8 mouse cellular contexts compared by ENCODE assay signal in genomic region chr13:33003523-33004413, GRCm38 (mm10). TPM values are rescaled to one million over a fixed set of nuclear protein-coding genes. Genes with fewer than 3 reads are reported as not detected.
DNase-seq lines count a peak whose midpoint lies in the region; ATAC-seq and TF ChIP-seq lines count a peak whose summit lies in the region.

No protein-coding gene starts in this region.

- H3K4me1 ChIP-seq in spleen, adult 2 months (ENCODE audit: control insufficient read depth, insufficient read depth, insufficient read length) = peaks cover 5% of the 10 kb centered on the region; the same call in 1 of the 2 replicates
- H3K4me1 ChIP-seq in embryonic facial prominence, embryonic 13.5 days = peaks cover 10% of the 10 kb centered on the region
- H3K4me1 ChIP-seq in intestine, embryonic 16.5 days (ENCODE audit: control insufficient read depth, insufficient read depth, low read length) = peaks cover 8% of the 10 kb centered on the region

- DNase-seq in spleen, adult 2 months (ENCODE audit: low read depth in 1 of 2, low spot score in 2 of 2) = no peak
- no peak for DNase-seq in spleen, adult 18-20 months
- DNase-seq in naive thymus-derived CD4-positive, alpha-beta T cell, adult 2 months (ENCODE audit: low read depth) = peak; percentile 48
- DNase-seq in embryo, embryonic 10 days (ENCODE audit: low spot score) = no peak
- no peak for DNase-seq in cerebellum, adult 9-10 months
- DNase-seq in left cerebral cortex, adult 8-10 months (ENCODE audit: low spot score in 2 of 2) = no peak

- peak overlapping the region; percentile 72 for H3K9ac ChIP-seq in embryonic facial prominence, embryonic 13.5 days
- H3K9ac ChIP-seq in intestine, embryonic 16.5 days (ENCODE audit: low read depth, low read length) = peak overlapping the region; percentile 63

- peaks cover 3% of the 10 kb centered on the region for H3K36me3 ChIP-seq in spleen, adult 2 months (ENCODE audit: control insufficient read depth, insufficient read depth, low read length)
- no peaks in the 10 kb centered on the region for H3K36me3 ChIP-seq in embryonic facial prominence, embryonic 13.5 days
- no peaks in the 10 kb centered on the region for H3K36me3 ChIP-seq in intestine, embryonic 16.5 days (ENCODE audit: control insufficient read depth, insufficient read depth, low read length)

- ATAC-seq in embryonic facial prominence, embryonic 13.5 days (ENCODE audit: insufficient number of reproducible peaks, insufficient read depth, low FRiP score, low TSS enrichment, low read depth) = no peak
- ATAC-seq in intestine, embryonic 16.5 days = peak; percentile 29; the same call in 1 of the 2 replicates

- TF ChIP-seq POLR2A in spleen, adult 2 months (IDR thresholded peaks at IDR 0.05; ENCODE audit: low read depth, low read length) = no peak

- 31% methylated on average over 9 of the region's 9 CpGs for WGBS in spleen, adult 2 months
- WGBS in embryonic facial prominence, embryonic 13.5 days = 65% methylated on average over 9 of the region's 9 CpGs
- WGBS in intestine, embryonic 16.5 days = 60% methylated on average over 9 of the region's 9 CpGs

- no peaks in the 10 kb centered on the region for H3K27me3 ChIP-seq in spleen, adult 2 months (ENCODE audit: control insufficient read depth, insufficient read depth, low read length)
- no peaks in the 10 kb centered on the region for H3K27me3 ChIP-seq in embryonic facial prominence, embryonic 13.5 days
- no peaks in the 10 kb centered on the region for H3K27me3 ChIP-seq in intestine, embryonic 16.5 days (replicated peaks; ENCODE audit: control insufficient read depth, insufficient read depth, low read length)

- H3K4me2 ChIP-seq in embryonic facial prominence, embryonic 13.5 days = peak overlapping the region; percentile 60
- peak overlapping the region; percentile 74 for H3K4me2 ChIP-seq in intestine, embryonic 16.5 days (ENCODE audit: low read depth, low read length)

- H3K27ac ChIP-seq in spleen, adult 2 months (ENCODE audit: insufficient read depth, low read length) = peak overlapping the region; percentile 49
- H3K27ac ChIP-seq in embryonic facial prominence, embryonic 13.5 days = peak overlapping the region; percentile 40
- peak overlapping the region; percentile 88 for H3K27ac ChIP-seq in intestine, embryonic 16.5 days (ENCODE audit: low read length)

- H3K9me3 ChIP-seq in embryonic facial prominence, embryonic 13.5 days = no peaks in the 10 kb centered on the region
- no peaks in the 10 kb centered on the region for H3K9me3 ChIP-seq in intestine, embryonic 16.5 days (ENCODE audit: control insufficient read depth, low read length)

- TF ChIP-seq CTCF in spleen, adult 2 months (IDR thresholded peaks at IDR 0.05; ENCODE audit: extremely low read depth, insufficient read depth, insufficient read length, insufficient replicate concordance) = no peak

- H3K4me3 ChIP-seq in spleen, adult 2 months (ENCODE audit: extremely low read depth, insufficient read depth, insufficient read length) = peak overlapping the region; percentile 56
- H3K4me3 ChIP-seq in embryonic facial prominence, embryonic 13.5 days = peak overlapping the region; percentile 40
- H3K4me3 ChIP-seq in intestine, embryonic 16.5 days (ENCODE audit: low read length) = peak overlapping the region; percentile 48

RNA-seq across cellular contexts. Expression of gene Serpinb9, which starts 0.7 kb away (rescaled TPM):
- 5.8 and 7.0 TPM in 2 replicates for polyA plus RNA-seq in spleen, adult 2 months (2012; rRNA removed)
- polyA plus RNA-seq in embryonic facial prominence, embryonic 13.5 days (2015; fragmentation: Nextera tagmentation; extraction: Ambion mirVana) = 3.0 TPM in 2 replicates
- 7.3 and 7.4 TPM in 2 replicates for polyA plus RNA-seq in intestine, embryonic 16.5 days (2015; fragmentation: Nextera tagmentation; extraction: Ambion mirVana)
- total RNA-seq in left cerebral cortex, adult 8-10 months (2022) = 1 to 10 TPM; 4.7 to 6.2 (median 5.7) TPM

RNA-seq across cellular contexts. Expression of gene Serpinb9b, which starts 23.4 kb away (rescaled TPM):
- polyA plus RNA-seq in spleen, adult 2 months (2012; rRNA removed) = 0.32 and 0.36 TPM in 2 replicates
- polyA plus RNA-seq in embryonic facial prominence, embryonic 13.5 days (2015; fragmentation: Nextera tagmentation; extraction: Ambion mirVana) = 0.12 TPM in 1 of 2 replicates, not detected in the other
- 0.16 and 0.32 TPM in 2 replicates for polyA plus RNA-seq in intestine, embryonic 16.5 days (2015; fragmentation: Nextera tagmentation; extraction: Ambion mirVana)
- total RNA-seq in left cerebral cortex, adult 8-10 months (2022) = not detected

RNA-seq across cellular contexts. Expression of gene Serpinb6b, which starts 38.8 kb away (rescaled TPM):
- 10.5 and 13.0 TPM in 2 replicates for polyA plus RNA-seq in spleen, adult 2 months (2012; rRNA removed)
- 1.3 and 2.1 TPM in 2 replicates for polyA plus RNA-seq in embryonic facial prominence, embryonic 13.5 days (2015; fragmentation: Nextera tagmentation; extraction: Ambion mirVana)
- 3.7 TPM in 2 replicates for polyA plus RNA-seq in intestine, embryonic 16.5 days (2015; fragmentation: Nextera tagmentation; extraction: Ambion mirVana)
- 1 to 10 TPM; 1.2 to 1.6 (median 1.3) TPM for total RNA-seq in left cerebral cortex, adult 8-10 months (2022)
